Mouse (Mus musculus) heart, adult 2 months (tissue): ENCODE data around the gene Fam222a. TPM values are rescaled to one million over a fixed set of nuclear protein-coding genes. Genes with fewer than 3 reads are reported as not detected.

ENCODE experiments used
- DNase-seq, 2 experiments: peaks; one replicate each; pipeline ENCODE4 v3.0.0; 2021
- H3K27ac ChIP-seq: fragments of 200-600 bp; 2 replicates; pipeline ENCODE4 v1.8.1; 2022
- H3K27me3 ChIP-seq: fragments of 200-500 bp; 2 replicates; pipeline ENCODE4 v1.6.1; 2012; ENCODE audit warnings: mild to moderate bottlenecking, low read length, inconsistent platforms, mixed read lengths; ENCODE audit not compliant: control insufficient read depth, insufficient read depth
- H3K36me3 ChIP-seq: fragments of 200-500 bp; 2 replicates; pipeline ENCODE4 v1.6.1; 2012; ENCODE audit warnings: low read length, inconsistent platforms; ENCODE audit not compliant: control insufficient read depth, insufficient read depth
- H3K4me1 ChIP-seq: fragments of 200-500 bp; 2 replicates; pipeline ENCODE4 v1.6.1; 2011; ENCODE audit warnings: low read length; ENCODE audit not compliant: control insufficient read depth, insufficient read depth
- H3K4me3 ChIP-seq: fragments of 200-600 bp; 2 replicates; pipeline ENCODE4 v1.8.1; 2022
- H3K79me2 ChIP-seq: fragments of 200-500 bp; replicated peaks from 2 replicates; pipeline ENCODE4 v1.6.1; 2012; ENCODE audit warnings: mild to moderate bottlenecking, inconsistent platforms, low read length, moderate library complexity, mixed read lengths; ENCODE audit not compliant: control insufficient read depth, insufficient read depth
- H3K9ac ChIP-seq: fragments of 200-500 bp; 2 replicates; pipeline ENCODE4 v1.6.1; 2012; ENCODE audit warnings: low read depth, mild to moderate bottlenecking, control low read depth, inconsistent platforms, low read length, mixed read lengths
- CTCF ChIP-seq: fragments of 200-600 bp; IDR thresholded peaks from 2 replicates; pipeline ENCODE4 v1.8.1; 2022; ENCODE audit warnings: antibody characterized with exemption, mild to moderate bottlenecking, moderate library complexity
- EP300 ChIP-seq: fragments of 200-500 bp; IDR thresholded peaks from 2 replicates; pipeline ENCODE4 v1.6.1; 2011; ENCODE audit warnings: low read depth, low read length, control low read depth; ENCODE audit not compliant: insufficient read depth
- POLR2A ChIP-seq: fragments of 200-500 bp; IDR thresholded peaks from 2 replicates; pipeline ENCODE4 v1.6.1; 2011; ENCODE audit warnings: mild to moderate bottlenecking, low read depth, low read length, control low read depth; ENCODE audit not compliant: insufficient read depth
- WGBS: fragments of 180-500 bp; shearing (Covaris S2); methylation state at CpG from one replicate; pipeline ENCODE4 v1.1.7; 2018; 5-methylcytosine and 5-hydroxymethylcytosine counted together
- intact Hi-C: fragments of 180-260 bp; cut with DNase I; formaldehyde crosslinking; loops from one replicate; pipeline ENCODE4 v1.15.1; 2025
- polyA plus RNA-seq: library from polyadenylated mRNA; depleted of rRNA; stranded (reverse); fragments of >200 nt; gene quantifications from 2 replicates; pipeline ENCODE4 v1.2.3, GENCODE M21; 2012
- total RNA-seq, 2 experiments: library from RNA; stranded (reverse); gene quantifications; 2 replicates each; pipeline ENCODE4 v1.2.3; 2021

The Fam222a gene
- total and polyA plus RNA-seq, 3 experiments: 2.1 to 5.0 (median 2.8) TPM

DNA sequence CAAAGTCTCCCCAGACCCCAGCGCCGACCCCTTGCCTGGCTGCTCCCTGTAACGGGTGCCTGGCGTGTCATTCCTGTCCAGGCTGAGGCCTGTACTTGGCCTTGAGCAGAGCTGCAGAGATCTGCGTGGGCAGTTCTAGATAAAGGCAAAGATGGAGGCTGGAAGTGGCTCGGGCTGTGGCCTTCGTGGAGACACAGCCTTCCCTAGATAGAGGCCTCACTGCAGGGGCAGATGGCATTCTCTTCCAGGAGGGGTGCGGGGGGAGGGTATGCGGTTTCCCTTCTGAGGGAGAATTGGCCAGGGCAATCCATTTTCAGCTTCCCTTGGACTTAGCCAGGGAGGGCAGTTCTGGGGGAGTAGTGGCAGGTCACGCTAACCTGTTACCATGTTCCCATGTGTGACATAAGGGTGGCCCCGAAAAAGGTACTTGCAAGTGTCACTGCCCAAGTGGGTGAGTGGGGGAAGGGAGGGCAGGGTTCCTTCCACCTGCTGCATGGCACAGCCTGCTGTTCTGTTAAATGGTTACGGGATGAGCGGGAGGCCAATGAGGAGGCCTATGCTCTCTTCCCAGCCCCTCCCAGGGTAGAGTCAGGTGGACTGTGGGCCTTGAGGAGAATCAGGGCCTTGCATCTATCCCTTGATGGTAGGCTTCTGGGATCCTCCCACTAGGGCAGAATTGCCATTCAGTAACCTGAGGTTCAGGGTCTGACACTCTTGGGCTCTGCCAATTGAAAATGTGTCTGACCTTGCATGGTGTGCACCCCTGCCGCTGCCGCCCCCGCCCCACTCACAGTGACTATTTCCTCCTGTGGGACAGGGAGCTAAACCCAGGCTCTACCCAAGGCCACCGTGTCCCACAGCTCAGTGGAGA is 22.5 kb downstream of the Fam222a start:
- no peak overlapping the region for H3K4me3 ChIP-seq
- H3K79me2 ChIP-seq: no peaks in the 10 kb centered on the region; the same call in 1 of the 2 replicates
- H3K36me3 ChIP-seq: no peaks in the 10 kb centered on the region
- peaks cover 11% of the 10 kb centered on the region for H3K4me1 ChIP-seq
- no peak overlapping the region for H3K27ac ChIP-seq
- no peak for TF ChIP-seq CTCF
- TF ChIP-seq POLR2A: no peak
- TF ChIP-seq EP300: no peak
- WGBS: 77% methylated on average over 17 of the region's 17 CpGs
- H3K27me3 ChIP-seq: no peaks in the 10 kb centered on the region
- no peak overlapping the region for H3K9ac ChIP-seq
- no peak for DNase-seq
- intact Hi-C loops: no loop called here

GRCm38 (mm10) chr5:114591151-114591561 is 23.3 kb downstream of the Fam222a start:
- no peaks in the 10 kb centered on the region for H3K27me3 ChIP-seq
- peaks cover 12% of the 10 kb centered on the region for H3K4me1 ChIP-seq
- no peak overlapping the region for H3K27ac ChIP-seq
- 20% methylated on average over 15 of the region's 15 CpGs for WGBS
- DNase-seq: no peak
- no peaks in the 10 kb centered on the region for H3K36me3 ChIP-seq
- no peaks in the 10 kb centered on the region; the same call in 1 of the 2 replicates for H3K79me2 ChIP-seq
- intact Hi-C loops: no loop called here
- H3K4me3 ChIP-seq: no peak overlapping the region
- TF ChIP-seq POLR2A: no peak
- no peak for TF ChIP-seq EP300
- no peak for TF ChIP-seq CTCF
- no peak overlapping the region for H3K9ac ChIP-seq

DNA sequence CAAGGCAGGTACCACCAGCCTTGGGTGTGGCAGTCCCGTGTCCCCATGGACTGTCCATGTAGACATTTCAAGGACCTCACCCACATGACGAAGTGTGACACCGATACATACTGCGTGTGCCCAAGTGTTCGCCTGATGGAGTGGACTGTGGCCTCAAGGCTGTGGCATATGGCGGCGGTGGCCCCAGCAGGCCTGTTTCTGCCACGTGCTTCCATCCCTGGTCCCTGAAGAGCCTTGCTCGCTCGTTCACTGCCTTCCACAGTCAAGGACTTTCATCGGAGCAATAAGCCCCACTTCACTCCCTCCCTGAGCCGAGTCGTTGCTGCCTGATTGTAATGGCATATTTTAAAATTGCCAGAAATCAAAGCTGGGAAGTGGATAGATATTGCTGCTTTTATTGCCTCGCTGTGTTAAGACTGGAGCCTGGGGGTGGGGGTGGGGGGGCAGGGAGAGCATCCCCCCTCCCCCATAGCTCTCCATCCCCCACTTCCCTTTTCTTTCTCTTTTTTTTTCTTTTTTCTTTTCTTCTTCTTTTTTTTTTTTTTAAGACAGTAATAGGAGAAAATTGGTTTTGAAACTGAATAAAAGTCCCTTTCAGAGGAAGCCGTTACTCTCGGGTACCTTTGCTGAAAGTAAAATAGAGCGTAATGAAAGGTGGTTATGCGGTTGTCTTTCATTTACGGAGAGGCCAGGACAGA is 24.8 kb downstream of the Fam222a start:
- peaks cover 18% of the 10 kb centered on the region for H3K4me1 ChIP-seq
- H3K79me2 ChIP-seq: no peaks in the 10 kb centered on the region; the same call in 1 of the 2 replicates
- TF ChIP-seq POLR2A (no peak), EP300 (no peak)
- intact Hi-C loops: no loop called here
- no peaks in the 10 kb centered on the region for H3K27me3 ChIP-seq
- no peak for DNase-seq
- no peaks in the 10 kb centered on the region for H3K36me3 ChIP-seq
- 87% methylated on average over 19 of the region's 19 CpGs for WGBS
- no peak overlapping the region for H3K27ac ChIP-seq
- no peak overlapping the region for H3K4me3 ChIP-seq
- H3K9ac ChIP-seq: no peak overlapping the region

GRCm38 (mm10) chr5:114593161-114593821 is 25.5 kb downstream of the Fam222a start:
- peaks cover 18% of the 10 kb centered on the region for H3K4me1 ChIP-seq
- TF ChIP-seq EP300 (no peak), CTCF (no peak), POLR2A (no peak)
- no peak overlapping the region for H3K4me3 ChIP-seq
- no peak for DNase-seq
- H3K79me2 ChIP-seq: no peaks in the 10 kb centered on the region; the same call in 1 of the 2 replicates
- H3K27ac ChIP-seq: no peak overlapping the region
- H3K36me3 ChIP-seq: no peaks in the 10 kb centered on the region
- no peak overlapping the region for H3K9ac ChIP-seq
- intact Hi-C loops: no loop called here
- 72% methylated on average over 12 of the region's 12 CpGs for WGBS
- H3K27me3 ChIP-seq: no peaks in the 10 kb centered on the region

DNA sequence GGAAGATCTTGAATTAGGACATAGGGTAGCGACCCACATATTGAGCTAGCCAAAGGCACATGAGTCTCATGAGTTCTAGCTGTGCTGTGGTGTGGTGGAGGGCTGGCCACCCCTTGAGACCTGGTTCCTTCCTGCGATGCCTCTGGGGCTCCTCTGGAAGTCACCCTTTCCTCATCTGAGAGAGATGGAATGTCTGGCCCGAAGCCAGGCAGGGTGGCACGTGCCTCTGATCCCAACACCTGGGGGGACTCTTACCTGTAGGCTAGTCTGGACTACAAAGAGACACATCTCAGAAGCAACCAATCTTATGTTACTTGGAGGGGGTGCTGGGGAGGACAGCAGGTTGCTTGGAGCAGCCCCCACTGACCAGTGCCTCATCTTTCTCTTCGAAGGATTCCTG is 26.1 kb downstream of the Fam222a start:
- peak overlapping the region; percentile 81 for H3K27ac ChIP-seq
- H3K9ac ChIP-seq: no peak overlapping the region
- 54% methylated on average over 5 of the region's 5 CpGs for WGBS
- H3K27me3 ChIP-seq: no peaks in the 10 kb centered on the region
- peaks cover 18% of the 10 kb centered on the region for H3K4me1 ChIP-seq
- no peak overlapping the region for H3K4me3 ChIP-seq
- no peaks in the 10 kb centered on the region for H3K79me2 ChIP-seq
- H3K36me3 ChIP-seq: no peaks in the 10 kb centered on the region
- TF ChIP-seq CTCF (no peak), EP300 (no peak), POLR2A (no peak)
- no peak for DNase-seq
- intact Hi-C loops: no loop called here

GRCm38 (mm10) chr5:114594741-114595241 is 27.0 kb downstream of the Fam222a start:
- Histone ChIP-seq H3K79me2 (no peaks in the 10 kb centered on the region), H3K36me3 (no peaks in the 10 kb centered on the region), H3K9ac (peak overlapping the region; percentile 53), H3K4me1 (peaks cover 18% of the 10 kb centered on the region), H3K27me3 (no peaks in the 10 kb centered on the region), H3K4me3 (peak overlapping the region; percentile 30), H3K27ac (peak overlapping the region; percentile 81)
- intact Hi-C loops: no loop called here
- peak; percentile 89; the same call in 1 of the 2 replicates for TF ChIP-seq EP300
- TF ChIP-seq POLR2A: peak; percentile 87
- TF ChIP-seq CTCF: no peak
- peak; percentile 65 to 71 for DNase-seq
- WGBS: 21% methylated on average over 15 of the region's 15 CpGs
